Mouse (Mus musculus) large intestine, adult 2 months (tissue): ENCODE results near the gene Tdrd9. TPM values are rescaled to one million over a fixed set of nuclear protein-coding genes. Genes with fewer than 3 reads are reported as not detected.

Source experiments
- DNase-seq: peaks from one replicate; pipeline ENCODE4 v3.0.0-alpha.2; 2012; ENCODE audit warnings: low read depth, low spot score
- WGBS: fragments of 180-500 bp; shearing (Covaris S2); methylation state at CpG from one replicate; pipeline ENCODE4 v1.1.7; 2018; 5-methylcytosine and 5-hydroxymethylcytosine counted together
- polyA plus RNA-seq: library from polyadenylated mRNA; depleted of rRNA; stranded (reverse); fragments of >200 nt; gene quantifications from 2 replicates; pipeline ENCODE4 v1.2.3, GENCODE M21; 2012; rRNA removed

The Tdrd9 gene
- polyA plus RNA-seq, 1 experiment: 0.16 TPM

- 26% methylated on average over 13 of the region's 13 CpGs for WGBS
- DNase-seq: no peak
These were observed 124.8 kb downstream of the Tdrd9 start for GRCm38 (mm10) chr12:112096051-112096732.

- DNase-seq: no peak
- 69% methylated on average over 8 of the region's 8 CpGs for WGBS
These were observed 125.4 kb downstream of the Tdrd9 start for GRCm38 (mm10) chr12:112096733-112097117.

DNA sequence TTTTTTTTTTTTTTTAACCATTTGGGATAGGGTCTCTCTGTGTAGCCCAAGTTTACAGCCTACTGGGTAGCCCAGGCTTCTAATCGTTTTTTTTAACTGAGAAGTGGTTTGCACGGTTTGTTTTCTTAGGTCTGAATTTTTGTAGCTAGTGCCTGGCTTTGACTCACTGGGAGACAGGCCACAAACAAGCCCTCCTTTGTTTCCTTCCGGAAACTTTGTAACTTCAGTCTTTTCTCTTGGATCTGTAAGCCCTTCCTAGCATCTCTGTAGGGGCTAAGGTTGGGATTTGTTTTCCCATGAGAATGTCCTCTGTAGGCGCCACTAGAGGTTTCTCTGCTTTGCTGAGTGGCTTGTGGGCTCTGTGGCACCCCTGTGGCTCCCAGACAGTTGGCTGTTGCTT is 128.7 kb downstream of the Tdrd9 start:
- DNase-seq: no peak
- WGBS: 57% methylated on average over 4 of the region's 4 CpGs

GRCm38 (mm10) chr12:112101045-112101444 is 129.7 kb downstream of the Tdrd9 start:
- no peak for DNase-seq
- WGBS: 48% methylated on average over 4 of the region's 4 CpGs

DNA sequence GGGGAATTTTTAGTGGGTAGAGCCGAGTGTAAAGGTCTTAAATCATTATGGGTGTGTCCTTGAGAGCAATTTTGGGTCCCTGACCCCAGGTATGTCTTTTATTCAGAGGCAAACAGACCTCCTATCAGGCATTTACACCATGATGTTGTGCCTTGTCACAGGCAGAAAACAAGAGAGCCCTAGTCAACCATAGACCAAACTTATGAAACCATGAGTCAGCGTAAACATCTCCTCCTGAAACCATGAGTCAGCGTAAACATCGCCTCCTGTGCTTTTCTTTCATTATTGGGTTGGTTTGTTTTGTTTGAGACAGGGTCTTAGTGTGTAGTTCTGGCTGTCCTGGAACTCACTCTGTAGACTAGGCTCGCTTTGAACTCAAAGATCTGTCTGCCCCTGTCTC is 131.8 kb downstream of the Tdrd9 start:
- DNase-seq: no peak
- 76% methylated on average over 5 of the region's 5 CpGs for WGBS

GRCm38 (mm10) chr12:112104890-112105289 is 133.5 kb downstream of the Tdrd9 start:
- 93% methylated on average over 11 of the region's 11 CpGs for WGBS

DNA sequence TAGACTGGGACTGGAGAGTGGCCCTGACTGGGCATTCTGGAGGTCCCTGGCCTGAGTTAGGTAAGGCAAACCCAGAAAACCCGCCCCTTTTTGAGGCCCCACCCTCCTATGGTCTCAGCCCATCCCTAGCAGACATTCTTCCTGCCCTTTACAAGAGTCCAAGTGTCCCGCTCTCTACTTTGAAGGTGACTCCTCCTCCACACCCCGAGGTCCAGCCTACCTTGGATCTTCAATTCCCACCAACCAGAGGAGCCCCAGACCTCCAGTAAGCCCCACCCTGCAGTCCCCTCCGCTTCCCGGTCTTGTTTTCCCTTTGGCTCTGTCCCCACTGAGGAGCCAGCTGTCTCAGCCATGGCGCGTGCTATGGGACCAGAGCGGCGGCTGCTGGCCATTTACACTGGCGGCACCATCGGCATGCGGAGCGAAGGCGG is 135.2 kb downstream of the Tdrd9 start, which contains the start of gene Aspg:
Aspg (plus strand) TSS at position 139 of the 431 bp plus-strand sequence.
- 2% methylated on average over 14 of the region's 14 CpGs for WGBS
- peak; percentile 64 for DNase-seq

More at GRCm38 (mm10) chr12:112104890-112105289, 133.5 kb downstream of the Tdrd9 start:
- DNase-seq: no peak

DNA sequence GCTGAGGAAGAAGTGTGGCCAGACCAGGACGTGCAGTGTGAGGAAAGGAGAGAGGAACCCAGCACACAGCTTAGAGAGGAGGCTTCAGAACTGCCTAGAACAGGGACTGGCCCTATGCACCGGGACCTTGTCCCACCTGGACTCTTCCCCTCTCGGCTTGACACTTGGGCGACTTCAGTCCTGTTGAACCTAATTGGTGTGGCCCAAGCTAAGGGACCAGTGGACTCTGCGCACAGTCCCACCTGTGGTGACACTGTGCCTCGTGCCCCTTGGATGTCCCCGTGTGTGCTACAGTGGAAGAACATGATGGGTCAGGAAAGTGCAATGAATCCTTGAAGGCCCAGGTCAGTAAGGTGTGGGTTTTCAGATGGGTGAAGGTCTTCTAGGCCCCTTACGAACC is 136.3 kb downstream of the Tdrd9 start:
- no peak for DNase-seq
- 65% methylated on average over 8 of the region's 8 CpGs for WGBS

DNA sequence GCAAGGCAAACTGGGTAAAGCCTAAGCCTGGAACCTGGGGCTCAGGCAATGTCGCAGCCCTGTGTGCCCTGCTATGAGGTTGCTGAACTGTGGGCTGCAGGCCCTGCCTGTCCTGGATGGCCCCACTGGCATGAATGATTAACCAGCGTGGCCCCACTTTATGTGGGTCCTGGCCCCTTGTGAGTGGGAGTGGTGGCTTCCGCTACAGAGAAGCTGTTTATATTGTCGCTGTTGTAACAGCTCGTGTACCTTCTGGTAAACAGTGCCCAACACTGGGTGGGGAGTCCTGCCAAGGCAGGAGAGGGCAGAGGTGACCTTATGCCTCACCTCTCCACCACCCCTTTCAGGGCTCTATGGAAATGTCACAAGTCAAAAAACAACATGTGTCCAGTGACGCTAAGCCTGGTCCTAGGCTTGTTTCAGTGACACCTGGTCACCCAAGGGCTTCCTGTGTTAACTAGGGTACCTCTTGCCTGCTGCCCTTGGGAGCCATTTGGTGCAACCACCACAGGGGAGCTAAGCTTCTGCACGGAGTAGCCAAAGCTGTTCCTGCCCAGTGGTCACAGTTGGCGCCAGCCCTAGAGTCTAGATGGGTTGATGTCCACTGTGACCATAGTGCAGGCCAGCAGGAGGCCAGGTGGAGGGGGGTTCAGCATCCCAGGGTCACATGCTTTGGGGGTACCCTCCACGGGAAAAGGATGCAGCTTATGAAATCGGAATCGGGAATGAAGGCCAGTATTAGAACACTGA is 137.5 kb downstream of the Tdrd9 start:
- WGBS: 46% methylated on average over 11 of the region's 11 CpGs
- DNase-seq: no peak

GRCm38 (mm10) chr12:112109701-112110100 is 138.3 kb downstream of the Tdrd9 start:
- 54% methylated on average over 9 of the region's 9 CpGs for WGBS
- no peak for DNase-seq

- DNase-seq: no peak
- WGBS: 83% methylated on average over 5 of the region's 5 CpGs
These were observed 140.0 kb downstream of the Tdrd9 start for GRCm38 (mm10) chr12:112111323-112111722.

- WGBS: 94% methylated on average over 6 of the region's 6 CpGs
- no peak for DNase-seq
These were observed 140.9 kb downstream of the Tdrd9 start for GRCm38 (mm10) chr12:112112235-112112634.

GRCm38 (mm10) chr12:112112686-112113396 is 141.5 kb downstream of the Tdrd9 start:
- DNase-seq: no peak
- 15% methylated on average over 13 of the region's 13 CpGs for WGBS

DNA sequence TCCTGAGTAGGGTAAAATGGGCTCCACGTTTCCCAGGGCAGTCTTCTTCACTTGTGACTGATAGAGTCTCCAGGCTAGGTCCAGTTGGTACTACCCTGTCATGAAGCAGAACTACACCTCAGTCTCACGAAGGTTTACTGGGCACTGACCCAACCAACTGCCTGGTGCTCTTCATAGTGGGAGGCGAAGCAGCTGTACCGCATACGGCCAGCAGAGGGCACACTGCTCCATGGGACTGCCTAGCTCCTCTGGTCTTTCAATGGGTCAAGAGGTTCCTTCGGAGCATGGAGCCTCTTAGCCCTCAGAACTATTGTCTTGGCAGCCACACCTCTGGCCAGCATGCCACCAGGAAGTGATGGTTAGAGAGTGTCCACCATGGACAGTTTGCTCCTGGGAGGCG is 142.4 kb downstream of the Tdrd9 start:
- 14% methylated on average over 7 of the region's 7 CpGs for WGBS
- no peak for DNase-seq

DNA sequence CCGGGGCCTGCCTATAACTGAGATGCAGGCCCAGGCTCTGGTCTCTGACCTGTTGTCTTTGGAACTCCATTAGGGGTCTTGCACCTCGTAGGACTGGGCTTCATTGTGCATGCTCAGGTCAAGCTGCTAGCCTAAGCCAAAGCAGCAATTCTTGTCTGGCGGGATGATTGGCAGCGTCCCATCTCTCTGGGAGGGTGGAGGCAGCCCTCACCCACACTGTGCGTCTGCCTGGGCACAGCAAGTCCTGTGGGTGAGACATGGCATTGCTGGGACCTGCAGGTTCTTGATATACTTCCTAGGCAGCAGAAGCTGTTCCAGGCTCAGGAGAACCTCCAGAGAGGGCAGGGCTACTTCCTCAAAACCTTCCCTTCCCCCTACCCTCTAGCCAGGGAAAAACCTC is 145.6 kb downstream of the Tdrd9 start:
- no peak for DNase-seq
- WGBS: 41% methylated on average over 5 of the region's 5 CpGs

DNA sequence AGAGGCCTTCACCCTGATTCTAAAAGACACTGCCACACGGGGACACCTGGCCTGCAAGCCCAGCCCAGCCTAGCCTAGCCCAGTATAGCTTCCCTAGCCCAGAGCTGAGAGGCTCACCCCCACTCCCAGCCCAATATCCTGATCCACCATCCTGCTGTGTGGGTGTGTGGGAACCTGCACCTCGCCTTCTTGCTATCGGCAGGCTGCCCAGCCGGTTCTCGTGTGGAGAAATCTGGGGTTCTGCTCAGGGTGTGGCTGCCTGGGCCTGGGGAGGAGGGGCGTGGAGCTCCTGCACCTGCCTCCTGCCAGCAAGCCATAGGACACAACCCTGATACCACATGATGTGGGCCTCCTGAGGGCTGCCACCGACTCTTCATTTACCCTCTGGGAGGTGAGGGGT is 146.3 kb downstream of the Tdrd9 start:
- whole genome bisulfite sequencing: 32% methylated on average over 7 of the region's 7 CpGs
- no peak for DNase-seq

Other genes with a start within 250 kb of the Tdrd9 start
- gene Klc1, start 212.7 kb upstream of the Tdrd9 start, polyA plus RNA-seq: 34.2 and 44.0 TPM in 2 replicates
- gene Xrcc3, start 157.7 kb upstream of the Tdrd9 start, polyA plus RNA-seq: 8.4 and 10.7 TPM in 2 replicates
- 95.0 and 118 TPM in 2 replicates for gene Zfyve21, start 157.4 kb upstream of the Tdrd9 start, polyA plus RNA-seq
- gene Ppp1r13b, start 63.4 kb upstream of the Tdrd9 start, polyA plus RNA-seq: 18.8 and 25.7 TPM in 2 replicates
- gene Atp5mpl, start 4.6 kb upstream of the Tdrd9 start, polyA plus RNA-seq: 111 and 121 TPM in 2 replicates
- gene Rd3l, start 9.8 kb downstream of the Tdrd9 start, polyA plus RNA-seq: not detected in 2 replicates
- gene Aspg, start 135.1 kb downstream of the Tdrd9 start, polyA plus RNA-seq: 28.2 and 31.8 TPM in 2 replicates
- 0.95 and 1.6 TPM in 2 replicates for gene Kif26a, start 174.6 kb downstream of the Tdrd9 start, polyA plus RNA-seq